Mouse (Mus musculus): ENCODE results near the gene Hap1.
"Not testable (repeated sequence)": the region's sequence is repeated elsewhere in the genome, so short reads cannot be mapped to it uniquely, and the experiment has no call there.

Hap1 gene

DNA sequence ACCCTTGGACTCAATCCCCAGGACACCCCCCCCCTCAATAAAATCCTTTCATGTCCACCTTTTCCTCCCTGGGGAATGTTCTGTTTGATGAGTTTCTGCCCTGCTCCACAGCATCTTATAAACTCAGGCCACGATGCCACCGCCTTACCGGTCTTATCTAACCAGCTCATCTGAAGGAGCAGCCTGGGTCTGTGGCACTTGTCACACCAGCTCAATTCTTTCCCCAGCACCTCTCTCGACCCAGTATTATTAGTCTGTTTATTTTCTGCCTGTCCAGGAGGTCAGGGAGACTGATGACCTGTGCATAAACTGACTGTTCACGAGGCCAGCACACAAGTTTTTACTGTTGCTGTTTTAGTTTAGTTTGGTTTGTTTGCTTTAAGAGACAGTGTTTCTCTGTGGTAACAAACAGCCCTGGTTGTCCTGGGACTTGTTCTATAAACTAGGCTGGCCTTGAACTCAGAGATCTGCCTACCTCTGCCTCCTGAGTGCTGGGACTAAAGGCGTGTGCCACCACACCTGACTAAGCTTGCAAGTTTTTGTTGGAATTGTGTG is 38.0 kb downstream of the Hap1 start:
- DNase-seq: no peak

GRCm38 (mm10) chr11:100315439-100315838 is 40.5 kb downstream of the Hap1 start:
- DNase-seq: no peak

- DNase-seq: no peak
Measured at GRCm38 (mm10) chr11:100313424-100313823, 42.5 kb downstream of the Hap1 start.

GRCm38 (mm10) chr11:100312096-100312679 is 43.7 kb downstream of the Hap1 start:
- peak; percentile 66 for DNase-seq

GRCm38 (mm10) chr11:100311656-100312055 is 44.3 kb downstream of the Hap1 start:
- DNase-seq: no peak

- DNase-seq: not testable (repeated sequence)
Measured at GRCm38 (mm10) chr11:100308672-100309071, 47.3 kb downstream of the Hap1 start.

DNA sequence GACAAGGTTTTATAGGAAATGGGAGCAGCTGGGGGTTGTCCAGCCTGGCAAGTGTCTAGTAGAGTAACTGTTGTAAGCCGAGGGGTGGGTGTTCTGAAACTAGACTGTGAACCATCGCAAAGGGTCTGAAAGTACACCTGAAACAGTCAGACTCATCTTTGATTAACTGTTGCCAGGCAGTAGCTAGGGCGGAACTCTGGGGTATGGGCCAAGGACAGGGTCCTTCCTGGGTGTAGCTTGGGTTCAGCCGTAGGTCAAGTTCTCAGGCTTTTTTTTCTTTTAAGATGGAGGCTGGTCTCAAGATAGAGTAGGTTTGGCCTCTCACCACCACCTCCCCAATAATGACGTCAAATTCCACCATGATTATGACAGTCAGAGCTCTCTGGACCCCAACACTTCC is 48.0 kb downstream of the Hap1 start:
- no peak for DNase-seq

DNA sequence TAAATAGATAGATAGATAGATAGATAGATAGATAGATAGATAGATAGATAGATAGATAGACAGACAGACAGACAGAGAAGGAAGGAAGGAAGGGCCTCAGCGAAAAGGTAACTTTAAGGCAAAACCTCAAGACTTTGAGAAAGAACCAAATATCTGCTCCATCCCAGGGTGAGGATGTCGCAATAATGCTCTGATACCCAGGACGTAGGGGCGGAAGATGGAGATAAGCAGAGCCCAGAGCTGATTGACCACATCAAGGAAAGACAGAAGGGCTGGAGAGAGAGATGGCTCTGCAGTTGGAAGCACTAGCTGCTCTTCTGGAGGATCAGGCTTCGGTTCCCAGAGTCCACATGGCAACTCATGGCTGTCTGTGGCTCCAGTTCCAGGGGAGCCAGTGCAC is 54.6 kb downstream of the Hap1 start:
- no peak for DNase-seq

DNA sequence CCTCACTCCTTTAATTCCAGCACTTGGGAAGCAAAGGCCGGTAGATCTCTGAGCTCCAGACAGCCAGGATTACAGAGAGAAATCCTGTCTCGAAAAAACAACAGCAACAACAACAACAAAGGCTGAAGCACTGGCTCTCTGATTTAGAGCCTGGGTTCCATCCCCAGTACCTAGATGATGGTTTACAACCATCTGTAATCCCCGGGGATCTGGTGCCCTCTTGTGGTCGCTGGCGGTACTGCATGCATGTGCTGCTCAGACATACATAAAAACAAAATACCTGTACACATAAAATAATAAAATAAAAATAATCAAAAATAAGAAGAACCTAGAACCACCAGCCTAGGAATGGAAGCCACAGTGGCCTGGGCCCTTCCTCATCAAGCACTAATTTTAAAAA is 55.6 kb downstream of the Hap1 start:
- DNase-seq: no peak

GRCm38 (mm10) chr11:100298274-100299036 is 57.5 kb downstream of the Hap1 start:
- peak; percentile 70 for DNase-seq

DNA sequence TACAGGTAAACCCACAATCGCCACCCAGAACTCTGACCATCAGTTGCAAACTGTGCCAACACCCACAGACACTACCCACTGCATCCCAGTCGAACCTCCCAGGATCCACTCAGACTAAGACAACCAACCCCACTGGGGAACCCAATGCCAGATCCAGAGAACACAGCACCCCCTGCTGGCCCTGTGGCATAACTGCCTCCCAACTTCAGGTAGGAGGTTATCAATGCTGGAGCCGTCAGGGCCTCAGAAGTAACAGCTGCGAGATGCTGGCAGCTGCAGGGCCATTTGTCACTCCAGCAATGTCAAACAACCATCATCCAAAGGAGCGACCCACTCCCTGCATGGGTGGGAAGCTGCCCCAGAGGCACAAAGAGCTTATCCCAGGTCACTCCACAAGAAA is 58.1 kb downstream of the Hap1 start:
- no peak for DNase-seq

Measured in layer of hippocampus, adult 9-11 months (tissue).